Mouse (Mus musculus) heart, embryonic 14.5 days (tissue): ENCODE results near the gene Ak4. TPM values are rescaled to one million over a fixed set of nuclear protein-coding genes. Genes with fewer than 3 reads are reported as not detected.

Experiments
- ATAC-seq: fragments of 200-750 bp; cut with Nextera tagmentation; 2 replicates; pipeline ENCODE4 v1.8.0; 2017; ENCODE audit warnings: low read depth, moderate TSS enrichment; ENCODE audit not compliant: insufficient number of reproducible peaks, insufficient read depth, low FRiP score
- H3K27ac ChIP-seq, 2 experiments: fragments of 200-500 bp in 1 of 2; fragments of 300-500 bp in 1 of 2; sonication (generic) in 1 of 2; replicated peaks in 1 of 2; 2 replicates each; pipeline ENCODE4 v1.5.1; 2012 to 2014; ENCODE audit warnings: low read depth in 2 of 2, low read length in 2 of 2, control low read depth in 1 of 2, mild to moderate bottlenecking in 1 of 2, mixed read lengths in 1 of 2; ENCODE audit not compliant: control insufficient read depth in 1 of 2, insufficient read depth in 1 of 2
- H3K27me3 ChIP-seq: fragments of 300-500 bp; sonication (generic); 2 replicates; pipeline ENCODE4 v1.6.1; 2014; ENCODE audit warnings: mild to moderate bottlenecking, low read length, control low read depth; ENCODE audit not compliant: control insufficient read depth, insufficient read depth
- H3K36me3 ChIP-seq: fragments of 300-500 bp; sonication (generic); 2 replicates; pipeline ENCODE4 v1.6.1; 2014; ENCODE audit warnings: mild to moderate bottlenecking, control low read depth, low read length, mixed read lengths; ENCODE audit not compliant: control insufficient read depth, insufficient read depth
- H3K4me1 ChIP-seq, 2 experiments: fragments of 200-500 bp in 1 of 2; fragments of 300-500 bp in 1 of 2; sonication (generic) in 1 of 2; 2 replicates each; pipeline ENCODE4 v1.6.1; 2012 to 2014; ENCODE audit warnings: low read length in 2 of 2, control low read depth in 1 of 2, mixed read lengths in 1 of 2; ENCODE audit not compliant: control insufficient read depth in 2 of 2, insufficient read depth in 2 of 2
- H3K4me2 ChIP-seq: fragments of 300-500 bp; sonication (generic); 2 replicates; pipeline ENCODE4 v1.6.1; 2014; ENCODE audit warnings: mild to moderate bottlenecking, low read length
- H3K4me3 ChIP-seq, 2 experiments: fragments of 200-500 bp in 1 of 2; fragments of 300-500 bp in 1 of 2; sonication (generic) in 1 of 2; 2 replicates each; pipeline ENCODE4 v1.5.1; 2012 to 2014; ENCODE audit warnings: low read length in 2 of 2, mild to moderate bottlenecking in 2 of 2, control low read depth in 1 of 2, low read depth in 1 of 2, moderate library complexity in 1 of 2; ENCODE audit not compliant: control insufficient read depth in 1 of 2, insufficient read depth in 1 of 2
- H3K9ac ChIP-seq: fragments of 300-500 bp; sonication (generic); 2 replicates; pipeline ENCODE4 v1.6.1; 2014; ENCODE audit warnings: mild to moderate bottlenecking, low read length
- H3K9me3 ChIP-seq: fragments of 300-500 bp; sonication (generic); 2 replicates; pipeline ENCODE4 v1.6.1; 2016; ENCODE audit warnings: low read length, control low read depth; ENCODE audit not compliant: control insufficient read depth
- WGBS: fragments of 180-500 bp; shearing (Covaris S2); extraction: QIAGEN DNeasy Blood & Tissue Kit; methylation state at CpG from one replicate; pipeline ENCODE4 v1.1.7; 2014; 5-methylcytosine and 5-hydroxymethylcytosine counted together
- polyA plus RNA-seq: library from polyadenylated mRNA; unstranded; fragments of >200 nt; fragmentation: Nextera tagmentation; extraction: Ambion mirVana; gene quantifications from 2 replicates; pipeline ENCODE4 v1.2.1, GENCODE M21; 2014

Gene Ak4
- 7.7 and 8.3 TPM in 2 replicates for polyA plus RNA-seq

DNA sequence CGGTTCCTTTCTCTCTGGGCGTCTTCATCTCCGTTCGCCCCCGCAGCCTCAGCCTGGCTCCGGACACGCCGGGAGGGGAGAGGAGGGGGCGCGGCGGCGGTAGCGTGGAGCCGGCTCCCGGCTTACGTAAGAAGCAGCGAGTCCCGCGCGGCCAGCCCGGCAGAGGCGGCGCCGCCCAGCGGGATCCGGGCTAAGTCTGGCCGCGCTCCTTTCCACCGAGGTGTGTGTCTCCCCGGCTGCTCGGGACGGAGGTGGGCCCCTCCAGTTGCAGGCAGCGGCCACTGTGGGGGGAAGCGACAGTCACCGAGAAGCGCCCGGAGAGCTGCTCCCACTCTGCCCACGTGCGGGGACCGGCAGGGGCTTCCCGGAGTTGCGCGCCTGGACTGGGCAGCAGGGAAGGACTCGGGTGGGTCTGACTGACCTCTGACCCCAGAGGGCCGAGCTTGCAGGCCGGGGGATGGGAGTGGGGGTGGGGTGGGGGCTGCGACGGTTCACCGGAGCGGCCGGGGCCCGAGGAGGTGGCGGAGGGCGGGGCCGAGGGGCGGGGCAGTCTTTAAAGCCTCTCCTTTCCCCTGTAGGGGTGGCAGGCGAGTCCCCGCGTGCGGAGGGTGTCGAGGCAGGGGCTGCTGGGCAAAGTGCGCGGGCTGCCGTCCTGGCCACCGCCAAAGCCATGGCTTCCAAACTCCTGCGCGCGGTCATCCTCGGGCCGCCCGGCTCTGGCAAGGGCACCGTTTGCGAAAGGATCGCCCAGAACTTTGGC lies at the start of gene Ak4:
Gene Ak4, plus strand, starts transcription at position 127 of the 760 bp plus-strand sequence.
- H3K9me3 ChIP-seq = no peaks in the 10 kb centered on the region
- WGBS = under 1% methylated on average over 51 of the region's 74 CpGs

DNA sequence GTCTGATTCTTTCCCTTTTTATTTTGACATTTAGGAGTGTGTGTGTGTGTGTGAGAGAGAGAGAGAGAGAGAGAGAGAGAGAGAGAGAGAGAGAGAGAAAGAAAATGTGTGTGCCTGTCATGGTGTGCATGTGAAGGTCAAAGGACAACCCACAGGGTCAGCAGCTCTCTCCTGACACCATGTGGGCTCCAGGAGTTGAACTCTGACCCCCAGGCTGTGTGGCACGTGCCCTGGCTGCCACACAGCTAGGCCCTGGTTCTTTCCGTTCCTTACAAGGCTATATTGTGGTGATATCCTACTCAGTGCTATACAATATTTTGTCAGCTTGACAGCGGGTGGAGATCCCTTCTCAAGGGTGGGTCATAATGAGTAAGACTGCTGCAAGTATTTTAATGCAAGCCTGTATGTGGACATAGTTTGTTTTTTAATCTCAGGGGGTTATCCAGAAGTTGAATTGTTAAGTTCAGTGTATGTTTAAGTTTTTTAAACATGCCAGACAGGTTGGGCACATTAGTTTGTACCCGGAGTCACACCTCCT lies 49.3 kb upstream of the Ak4 start:
- no peak overlapping the region for H3K4me2 ChIP-seq
- H3K27ac ChIP-seq = no peak overlapping the region
- peaks cover 0 to 2% of the 10 kb centered on the region in 2 experiments; a peak in 1 of 4 replicates for H3K4me1 ChIP-seq
- H3K9me3 ChIP-seq = no peaks in the 10 kb centered on the region
- no peak overlapping the region for H3K4me3 ChIP-seq
- 77% methylated on average over 4 of the region's 4 CpGs for WGBS
- no peak overlapping the region for H3K9ac ChIP-seq
- ATAC-seq = no peak
- no peaks in the 10 kb centered on the region for H3K27me3 ChIP-seq
- no peaks in the 10 kb centered on the region for H3K36me3 ChIP-seq

More for the DNA sequence above, at the start of gene Ak4:
- Histone ChIP-seq H3K4me3 (peak within 1 kb of the TSS; percentile 91), H3K36me3 (0 out of 2 replicates have a peak, but pooled peaks cover 2% of the 10 kb centered on the region), H3K27ac (peak within 1 kb of the TSS; percentile 53 to 78), H3K9ac (peak within 1 kb of the TSS; percentile 97), H3K4me2 (peak within 1 kb of the TSS; percentile 93), H3K4me1 (peaks cover 0 to 5% of the 10 kb centered on the region in 2 experiments; a peak in 1 of 4 replicates), H3K27me3 (no peaks in the 10 kb centered on the region)
- peak; percentile 75 for ATAC-seq

DNA sequence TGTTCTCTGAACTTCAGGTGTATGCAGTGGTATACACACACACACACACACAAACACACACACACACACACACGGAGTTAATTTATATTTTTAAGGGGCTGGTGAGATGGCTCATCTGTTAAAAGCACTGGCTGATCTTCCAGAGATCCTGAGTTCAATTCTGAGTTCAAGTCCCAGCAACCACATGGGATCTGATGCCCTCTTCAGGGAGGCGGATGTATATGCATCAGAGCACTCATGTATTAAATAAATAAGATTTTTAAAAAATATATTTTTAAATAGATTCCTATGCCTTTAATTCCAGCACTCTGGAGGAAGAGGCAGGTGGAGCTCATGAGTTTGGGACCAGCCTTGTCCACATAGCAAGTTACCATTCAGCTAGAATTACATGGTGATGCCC lies 46.8 kb upstream of the Ak4 start:
- no peaks in the 10 kb centered on the region for H3K36me3 ChIP-seq
- no peak overlapping the region for H3K27ac ChIP-seq
- 58% methylated on average over 2 of the region's 2 CpGs for WGBS
- H3K9me3 ChIP-seq = no peaks in the 10 kb centered on the region
- no peak for ATAC-seq
- H3K9ac ChIP-seq = no peak overlapping the region
- no peaks in the 10 kb centered on the region for H3K4me1 ChIP-seq
- no peak overlapping the region for H3K4me3 ChIP-seq
- H3K4me2 ChIP-seq = no peak overlapping the region
- no peaks in the 10 kb centered on the region for H3K27me3 ChIP-seq

DNA sequence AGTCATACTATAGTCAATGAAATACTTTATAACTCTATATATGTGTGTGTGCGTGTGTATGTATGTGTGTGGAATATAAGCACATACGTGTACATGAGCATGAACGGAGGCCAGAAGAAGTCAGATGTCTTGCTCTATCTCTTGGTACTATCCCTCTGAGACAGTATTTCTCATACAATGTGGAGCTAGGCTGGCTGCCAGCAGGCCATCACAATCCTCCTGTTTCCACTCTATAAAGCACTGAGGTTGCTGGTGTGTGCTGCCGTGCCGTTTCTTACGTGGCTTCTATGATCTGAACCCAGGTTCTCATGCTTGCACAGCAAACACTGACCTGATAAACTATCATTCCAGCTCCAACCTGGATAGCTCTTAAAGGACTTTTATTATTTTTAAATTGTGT lies 46.3 kb upstream of the Ak4 start:
- ATAC-seq = no peak
- no peaks in the 10 kb centered on the region for H3K9me3 ChIP-seq
- H3K4me2 ChIP-seq = no peak overlapping the region
- no peaks in the 10 kb centered on the region for H3K36me3 ChIP-seq
- H3K9ac ChIP-seq = no peak overlapping the region
- no peaks in the 10 kb centered on the region for H3K4me1 ChIP-seq
- no peaks in the 10 kb centered on the region for H3K27me3 ChIP-seq
- H3K27ac ChIP-seq = no peak overlapping the region
- no peak overlapping the region for H3K4me3 ChIP-seq
- WGBS = 91% methylated on average over 6 of the region's 6 CpGs

DNA sequence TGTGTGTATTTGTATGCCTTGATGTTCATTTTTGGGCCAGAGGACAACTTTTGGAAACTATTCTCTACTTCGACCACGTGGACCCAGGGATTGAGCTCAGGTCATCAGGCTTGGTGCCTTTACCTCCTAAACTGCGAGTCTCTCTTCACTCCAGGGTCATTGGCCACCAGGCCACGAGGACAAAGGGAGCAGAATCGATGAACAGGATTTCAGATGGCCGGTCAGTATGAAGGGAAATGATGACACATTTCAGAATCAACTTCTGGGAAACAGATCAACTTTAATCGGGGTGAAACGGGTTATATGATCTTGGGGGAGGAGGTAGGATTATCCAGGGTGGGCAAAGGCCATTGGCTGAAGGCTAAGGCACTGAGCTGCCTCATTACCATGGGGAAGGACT lies 45.0 kb upstream of the Ak4 start:
- 66% methylated on average over 8 of the region's 8 CpGs for WGBS
- Histone ChIP-seq H3K36me3 (no peaks in the 10 kb centered on the region), H3K27me3 (no peaks in the 10 kb centered on the region), H3K9ac (no peak overlapping the region), H3K27ac (no peak overlapping the region), H3K4me2 (no peak overlapping the region), H3K4me1 (peaks cover 0 to 6% of the 10 kb centered on the region in 2 experiments; a peak in 3 of 4 replicates), H3K4me3 (no peak overlapping the region), H3K9me3 (no peaks in the 10 kb centered on the region)
- no peak for ATAC-seq

DNA sequence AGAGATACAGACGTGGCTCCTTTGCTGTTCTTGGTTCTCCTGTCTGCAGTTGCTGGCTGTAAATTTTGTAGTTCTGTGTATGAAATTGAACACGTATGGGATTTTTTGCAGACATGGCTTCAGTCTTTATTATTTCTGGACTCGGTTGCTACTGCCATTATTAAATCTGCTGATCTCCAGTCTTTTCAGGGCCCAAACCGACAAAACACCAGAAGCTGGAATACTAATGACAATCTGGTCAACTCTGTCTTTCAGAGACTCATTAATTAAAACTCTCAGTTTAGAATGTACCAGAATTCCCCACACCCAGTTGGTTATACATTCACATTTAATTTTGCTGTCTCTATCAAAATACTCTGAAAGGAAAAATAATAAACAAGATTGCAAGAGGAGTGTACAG lies 42.2 kb upstream of the Ak4 start:
- Histone ChIP-seq H3K4me1 (peaks cover 0 to 6% of the 10 kb centered on the region in 2 experiments; a peak in 3 of 4 replicates), H3K36me3 (no peaks in the 10 kb centered on the region), H3K4me2 (no peak overlapping the region), H3K9me3 (no peaks in the 10 kb centered on the region), H3K4me3 (no peak overlapping the region), H3K9ac (no peak overlapping the region), H3K27ac (no peak overlapping the region), H3K27me3 (no peaks in the 10 kb centered on the region)
- 91% methylated on average over 4 of the region's 4 CpGs for WGBS
- ATAC-seq = no peak

DNA sequence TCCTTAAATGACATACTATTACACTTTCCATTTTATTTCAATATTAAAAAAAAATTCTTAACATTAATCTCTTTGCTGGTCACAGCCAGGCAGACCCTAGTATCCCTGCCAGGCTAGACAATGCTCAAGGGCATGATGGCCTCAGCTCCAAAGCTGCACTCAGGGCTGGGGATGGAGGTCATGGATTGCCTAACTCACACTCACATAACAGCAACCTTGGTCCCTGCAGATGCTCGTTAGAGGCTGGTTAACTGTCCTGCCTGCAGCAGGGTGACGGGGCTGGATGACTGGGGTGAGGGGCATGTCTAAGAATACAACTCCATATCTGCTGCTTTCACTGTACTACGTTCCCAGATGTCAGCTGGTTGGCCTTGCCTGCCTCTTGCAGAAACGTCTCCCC lies 40.8 kb upstream of the Ak4 start:
- no peak overlapping the region for H3K4me2 ChIP-seq
- no peak for ATAC-seq
- no peaks in the 10 kb centered on the region for H3K9me3 ChIP-seq
- peaks cover 0 to 6% of the 10 kb centered on the region in 2 experiments; a peak in 3 of 4 replicates for H3K4me1 ChIP-seq
- no peaks in the 10 kb centered on the region for H3K36me3 ChIP-seq
- WGBS = 15% methylated on average over 4 of the region's 4 CpGs
- H3K27me3 ChIP-seq = no peaks in the 10 kb centered on the region
- H3K4me3 ChIP-seq = no peak overlapping the region
- H3K27ac ChIP-seq = no peak overlapping the region
- no peak overlapping the region for H3K9ac ChIP-seq
